Mouse (Mus musculus): ENCODE measurements around the gene Huwe1. TPM values are rescaled to one million over a fixed set of nuclear protein-coding genes. Genes with fewer than 3 reads are reported as not detected.

Gene Huwe1
- polyA plus RNA-seq, 1 experiment from 2014 or later = 61.9 TPM

DNA sequence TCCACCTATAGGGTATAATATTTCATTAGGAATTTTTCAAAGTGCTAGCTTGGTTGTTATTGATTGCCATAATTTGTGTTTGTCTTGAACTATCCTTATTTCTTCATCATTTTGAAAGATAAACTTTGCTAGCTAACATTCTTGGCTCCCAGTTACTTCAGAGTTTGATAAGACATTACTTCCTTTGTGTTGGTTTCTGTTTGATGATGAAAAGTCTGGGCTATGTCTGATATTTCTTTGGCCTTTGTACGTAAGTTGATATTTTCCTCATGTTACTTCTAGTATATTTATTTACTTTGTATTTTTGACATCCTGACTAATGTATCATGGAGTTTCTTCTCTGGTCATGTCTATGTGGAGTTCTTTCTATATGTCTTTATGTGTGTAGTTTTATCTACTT, 28.4 kb downstream of the Huwe1 start:
- no peak overlapping the region for H3K27ac ChIP-seq
- 94% methylated on average over 1 of the region's 1 CpGs for WGBS
- no peak for DNase-seq (ENCODE audit: low spot score)

GRCm38 (mm10) chrX:151831260-151831659, 30.7 kb downstream of the Huwe1 start:
- Histone ChIP-seq H3K4me3 (no peak overlapping the region), H3K4me1 (no peaks in the 10 kb centered on the region), H3K27me3 (ENCODE audit: low read depth, poor library complexity, severe bottlenecking) (peaks cover 51% of the 10 kb centered on the region), H3K27ac (no peak overlapping the region), H3K36me3 (no peaks in the 10 kb centered on the region), H3K9me3 (replicated peaks) (no peaks in the 10 kb centered on the region)
- no peak for DNase-seq (ENCODE audit: low spot score)

More for the DNA sequence above, 28.4 kb downstream of the Huwe1 start:
- H3K4me1 ChIP-seq = no peaks in the 10 kb centered on the region
- H3K36me3 ChIP-seq = peaks cover 6% of the 10 kb centered on the region
- no peaks in the 10 kb centered on the region for H3K9me3 ChIP-seq (replicated peaks)
- peaks cover 46% of the 10 kb centered on the region for H3K27me3 ChIP-seq (ENCODE audit: low read depth, poor library complexity, severe bottlenecking)
- no peak overlapping the region for H3K4me3 ChIP-seq

DNA sequence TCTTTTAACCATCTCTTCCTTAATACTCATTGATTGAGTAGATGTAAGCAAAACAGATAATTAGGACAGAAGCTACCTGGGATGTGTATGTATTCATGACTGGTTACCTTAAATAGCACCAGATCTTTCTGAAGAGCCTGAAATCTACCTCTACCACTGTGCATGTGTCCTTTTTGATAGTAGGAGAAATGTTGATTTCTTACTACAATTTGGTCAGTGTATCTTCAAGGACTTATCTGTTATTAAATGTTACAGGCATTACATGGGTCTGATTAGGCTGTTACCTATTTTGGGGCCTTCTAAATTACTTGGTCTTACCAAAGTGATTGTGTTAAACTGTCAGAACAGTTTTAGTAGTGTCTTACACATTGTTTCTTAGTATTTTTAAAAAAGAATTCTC, 32.4 kb downstream of the Huwe1 start:
- no peaks in the 10 kb centered on the region for H3K4me1 ChIP-seq
- no peak overlapping the region for H3K27ac ChIP-seq
- no peaks in the 10 kb centered on the region for H3K9me3 ChIP-seq (replicated peaks)
- peaks cover 3% of the 10 kb centered on the region; the same call in 1 of the 2 replicates for H3K36me3 ChIP-seq
- no peak overlapping the region for H3K4me3 ChIP-seq
- peaks cover 58% of the 10 kb centered on the region for H3K27me3 ChIP-seq (ENCODE audit: low read depth, poor library complexity, severe bottlenecking)
- DNase-seq (ENCODE audit: low spot score) = no peak

GRCm38 (mm10) chrX:151859436-151859835, 58.8 kb downstream of the Huwe1 start:
- peaks cover 85% of the 10 kb centered on the region for H3K36me3 ChIP-seq
- WGBS = 93% methylated on average over 8 of the region's 8 CpGs
- H3K4me3 ChIP-seq = no peak overlapping the region
- H3K9me3 ChIP-seq (replicated peaks) = no peaks in the 10 kb centered on the region
- peaks cover 76% of the 10 kb centered on the region for H3K27me3 ChIP-seq (ENCODE audit: low read depth, poor library complexity, severe bottlenecking)
- H3K27ac ChIP-seq = no peak overlapping the region
- no peaks in the 10 kb centered on the region for H3K4me1 ChIP-seq
- DNase-seq (ENCODE audit: low spot score) = no peak

GRCm38 (mm10) chrX:151910692-151911091, 110.1 kb downstream of the Huwe1 start:
- no peak for DNase-seq (ENCODE audit: low spot score)
- H3K27me3 ChIP-seq (ENCODE audit: low read depth, poor library complexity, severe bottlenecking) = peaks cover 96% of the 10 kb centered on the region
- no peaks in the 10 kb centered on the region for H3K4me1 ChIP-seq
- 68% methylated on average over 1 of the region's 1 CpGs for WGBS
- peaks cover 97% of the 10 kb centered on the region for H3K36me3 ChIP-seq
- H3K4me3 ChIP-seq = no peak overlapping the region
- no peak overlapping the region for H3K27ac ChIP-seq
- no peaks in the 10 kb centered on the region for H3K9me3 ChIP-seq (replicated peaks)

DNA sequence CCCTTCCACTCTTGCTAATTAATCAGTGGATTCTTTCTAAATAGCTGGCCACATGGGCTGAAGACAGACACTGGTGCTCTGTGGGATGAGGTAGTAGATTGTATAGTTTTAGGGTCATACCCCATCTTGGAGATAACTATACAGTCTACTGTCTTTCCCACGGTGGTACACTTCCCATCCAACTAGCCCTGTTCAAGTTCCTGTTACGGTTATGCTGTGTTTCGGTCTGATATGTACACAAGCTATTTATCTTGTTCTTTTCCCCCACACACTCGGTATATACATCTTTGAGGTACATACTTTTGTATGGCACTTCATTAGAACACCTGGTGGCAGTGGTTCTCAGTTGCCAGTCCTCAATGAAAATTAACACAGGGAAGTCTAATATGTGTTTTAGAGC, 111.7 kb downstream of the Huwe1 start:
- H3K27ac ChIP-seq = no peak overlapping the region
- WGBS = 85% methylated on average over 4 of the region's 4 CpGs
- peaks cover 96% of the 10 kb centered on the region for H3K27me3 ChIP-seq (ENCODE audit: low read depth, poor library complexity, severe bottlenecking)
- no peak for DNase-seq (ENCODE audit: low spot score)
- H3K36me3 ChIP-seq = peaks cover 97% of the 10 kb centered on the region
- H3K9me3 ChIP-seq (replicated peaks) = no peaks in the 10 kb centered on the region
- H3K4me3 ChIP-seq = no peak overlapping the region
- no peaks in the 10 kb centered on the region for H3K4me1 ChIP-seq

DNA sequence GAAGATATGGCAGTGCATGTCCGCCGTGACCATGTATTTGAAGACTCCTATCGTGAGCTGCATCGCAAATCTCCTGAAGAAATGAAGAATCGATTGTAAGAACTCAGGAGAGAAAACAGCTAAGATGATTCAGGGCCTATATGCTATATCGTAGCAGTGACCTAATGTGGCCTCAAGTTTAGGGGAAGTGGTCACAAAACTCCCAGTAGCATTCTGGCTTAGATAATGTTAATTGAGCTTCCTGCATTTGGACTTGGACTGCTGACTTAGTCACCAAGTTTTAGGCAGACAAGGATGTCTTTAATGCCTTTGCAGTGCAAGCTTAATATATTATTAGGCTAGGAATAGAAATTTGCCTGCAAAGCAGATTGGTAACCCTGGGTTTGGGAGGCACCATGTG, 128.8 kb downstream of the Huwe1 start:
- H3K27me3 ChIP-seq (ENCODE audit: low read depth, poor library complexity, severe bottlenecking) = peaks cover 95% of the 10 kb centered on the region
- no peaks in the 10 kb centered on the region for H3K4me1 ChIP-seq
- H3K27ac ChIP-seq = no peak overlapping the region
- DNase-seq (ENCODE audit: low spot score) = no peak
- H3K36me3 ChIP-seq = peaks cover 98% of the 10 kb centered on the region
- H3K4me3 ChIP-seq = no peak overlapping the region
- no peaks in the 10 kb centered on the region for H3K9me3 ChIP-seq (replicated peaks)
- WGBS = 98% methylated on average over 6 of the region's 6 CpGs

DNA sequence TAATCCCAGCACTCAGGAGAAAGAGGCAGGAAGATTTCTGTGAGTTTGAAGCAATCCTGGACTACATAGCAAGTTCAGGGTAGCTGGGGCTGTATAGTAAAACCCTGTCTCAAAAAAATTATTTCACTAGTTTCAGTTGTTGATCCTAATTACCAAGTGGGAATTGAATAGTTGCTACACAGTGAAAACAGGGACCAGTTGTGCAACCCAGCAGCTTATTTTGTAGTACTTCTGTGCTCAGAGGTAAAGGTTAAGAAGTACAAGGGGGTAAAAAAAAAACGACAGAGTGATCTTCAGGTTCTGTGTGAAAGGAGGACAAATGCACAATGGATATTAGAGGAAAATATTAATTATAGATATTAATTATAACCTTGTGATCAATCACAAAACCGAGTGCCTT, 138.2 kb downstream of the Huwe1 start:
- Histone ChIP-seq H3K27ac (no peak overlapping the region), H3K36me3 (peaks cover 20% of the 10 kb centered on the region), H3K4me3 (no peak overlapping the region), H3K27me3 (ENCODE audit: low read depth, poor library complexity, severe bottlenecking) (peaks cover 68% of the 10 kb centered on the region), H3K4me1 (no peaks in the 10 kb centered on the region), H3K9me3 (replicated peaks) (no peaks in the 10 kb centered on the region)
- DNase-seq (ENCODE audit: low spot score) = no peak
- 71% methylated on average over 2 of the region's 2 CpGs for WGBS

- no peak for DNase-seq (ENCODE audit: low spot score)
- Histone ChIP-seq H3K4me3 (no peak overlapping the region), H3K9me3 (replicated peaks) (no peaks in the 10 kb centered on the region), H3K27me3 (ENCODE audit: low read depth, poor library complexity, severe bottlenecking) (peaks cover 58% of the 10 kb centered on the region), H3K27ac (no peak overlapping the region), H3K4me1 (no peaks in the 10 kb centered on the region), H3K36me3 (no peaks in the 10 kb centered on the region)
- 50% methylated on average over 1 of the region's 1 CpGs for WGBS
Observed at GRCm38 (mm10) chrX:151946986-151947385, 146.4 kb downstream of the Huwe1 start.

DNA sequence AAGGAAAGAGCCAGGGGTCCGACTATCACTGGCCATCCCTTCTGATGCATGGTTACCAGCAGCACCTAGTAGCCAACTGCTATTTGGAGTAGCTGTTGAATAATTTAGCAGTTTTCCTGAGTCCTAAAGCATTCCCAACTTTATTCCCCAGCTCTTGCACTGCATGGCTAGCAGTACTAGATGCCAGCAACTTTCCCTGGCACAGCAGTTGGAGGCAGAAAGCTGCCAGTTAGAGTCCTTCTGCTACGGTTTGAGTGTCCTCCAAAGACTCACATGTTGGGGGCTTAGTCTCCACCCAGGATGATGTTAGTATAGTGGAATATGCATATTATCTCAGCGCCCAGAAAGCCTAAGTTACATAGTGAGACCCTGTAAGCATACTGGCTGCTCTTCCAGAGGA, 147.2 kb downstream of the Huwe1 start:
- Histone ChIP-seq H3K9me3 (replicated peaks) (no peaks in the 10 kb centered on the region), H3K27ac (no peak overlapping the region), H3K36me3 (no peaks in the 10 kb centered on the region), H3K27me3 (ENCODE audit: low read depth, poor library complexity, severe bottlenecking) (peaks cover 57% of the 10 kb centered on the region), H3K4me1 (no peaks in the 10 kb centered on the region), H3K4me3 (no peak overlapping the region)
- no peak for DNase-seq (ENCODE audit: low spot score)
- 83% methylated on average over 3 of the region's 3 CpGs for WGBS

DNA sequence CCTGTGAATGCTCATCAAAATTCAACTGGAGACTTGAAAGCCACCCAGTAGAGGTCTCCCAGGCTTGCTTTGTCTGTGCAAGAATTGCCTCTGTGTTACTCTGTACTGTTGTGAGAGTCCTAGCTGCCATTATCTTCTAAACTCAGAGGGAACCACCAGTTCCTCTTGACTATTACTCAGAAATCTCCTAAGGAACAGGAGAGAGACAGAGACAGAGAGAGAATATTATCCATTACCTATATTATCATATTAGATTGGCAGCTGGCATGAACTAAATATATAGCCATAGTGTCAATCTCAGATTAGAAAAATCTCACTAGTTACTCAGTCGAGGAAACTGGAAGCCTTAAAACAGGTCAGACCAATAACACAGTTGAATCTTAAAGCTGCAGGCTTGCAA, 149.6 kb downstream of the Huwe1 start:
- H3K36me3 ChIP-seq = no peaks in the 10 kb centered on the region
- 66% methylated on average over 1 of the region's 1 CpGs for WGBS
- H3K4me3 ChIP-seq = no peak overlapping the region
- H3K4me1 ChIP-seq = no peaks in the 10 kb centered on the region
- H3K9me3 ChIP-seq (replicated peaks) = no peaks in the 10 kb centered on the region
- H3K27ac ChIP-seq = no peak overlapping the region
- peaks cover 43% of the 10 kb centered on the region for H3K27me3 ChIP-seq (ENCODE audit: low read depth, poor library complexity, severe bottlenecking)
- DNase-seq (ENCODE audit: low spot score) = no peak

GRCm38 (mm10) chrX:151951181-151951580, 150.6 kb downstream of the Huwe1 start:
- Histone ChIP-seq H3K4me3 (no peak overlapping the region), H3K9me3 (replicated peaks) (no peaks in the 10 kb centered on the region), H3K27me3 (ENCODE audit: low read depth, poor library complexity, severe bottlenecking) (peaks cover 43% of the 10 kb centered on the region), H3K27ac (no peak overlapping the region), H3K4me1 (no peaks in the 10 kb centered on the region), H3K36me3 (no peaks in the 10 kb centered on the region)
- DNase-seq (ENCODE audit: low spot score) = no peak
- 81% methylated on average over 3 of the region's 3 CpGs for WGBS
